ENCODE assay signal across 12 mouse cellular contexts in genomic region chr6:73576708-73577107, GRCm38 (mm10).
"Had no signal": no experiment of that assay in that cellular context is flagged by ENCODE, and none has a peak within 500 bp of the region (broad histone marks: within the 10 kb centered on the region; RNA-seq: fewer than 3 reads in every experiment).

No protein-coding gene starts in this region.

- DNase-seq: lung, adult 18-20 months; lung, embryonic 14.5 days; lung, postnatal 10 days; lung, postnatal 4 days; midbrain, embryonic 14.5 days; retina, postnatal 1 day; right cerebral cortex, adult 18-20 months; right cerebral cortex, postnatal 25 days; thymus, adult 18-20 months; thymus, postnatal 14 days; thymus, postnatal 36 days had no signal

- ATAC-seq: midbrain, embryonic 16.5 days had no signal
